9 mouse cellular contexts compared by ENCODE assay signal in the genomic region with DNA sequence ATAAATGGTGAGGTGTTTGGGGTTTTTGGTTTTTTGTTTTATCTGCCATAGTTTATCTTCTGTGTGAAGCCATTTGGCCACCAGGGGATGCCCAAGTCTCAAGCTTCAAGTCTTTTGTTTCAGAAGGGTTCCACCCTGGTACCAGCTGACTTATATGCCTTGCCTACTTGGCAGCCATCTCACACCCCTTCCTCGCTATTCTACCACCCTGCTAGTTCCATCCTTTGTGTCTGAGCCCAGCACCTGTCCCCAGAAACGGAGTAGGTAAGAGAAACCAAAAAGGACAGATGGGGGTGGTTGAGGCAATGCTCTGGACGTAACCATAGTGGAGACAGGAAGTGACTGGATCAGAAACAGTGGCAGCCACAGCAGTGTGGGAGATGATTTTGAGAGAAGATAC. TPM values are rescaled to one million over a fixed set of nuclear protein-coding genes. Genes with fewer than 3 reads are reported as not detected.
DNase-seq lines count a peak whose midpoint lies in the region.
"Had no signal": no experiment of that assay in that cellular context is flagged by ENCODE, and none has a peak within 500 bp of the region (broad histone marks: within the 10 kb centered on the region; RNA-seq: fewer than 3 reads in every experiment).

No protein-coding gene starts in this region.

- H3K4me1 ChIP-seq in megakaryocyte, embryonic 14.5 days: peaks cover 60% of the 10 kb centered on the region

- H3K9me3 ChIP-seq in megakaryocyte, embryonic 14.5 days: no peaks in the 10 kb centered on the region

- peak; percentile 42 to 55 for DNase-seq in cerebellum, adult 18-20 months
- DNase-seq in cerebellum, adult 11-12 months: no peak
- peak; percentile 55 for DNase-seq in layer of hippocampus, adult 11-12 months (ENCODE audit: low spot score)
- DNase-seq in layer of hippocampus, adult 9-10 months (ENCODE audit: low spot score): no peak
- peak; percentile 31 for DNase-seq in c-Kit-positive CD71-positive TER-119-positive erythroid progenitor cells, embryonic 14.5 days (ENCODE audit: low spot score)
- no peak for DNase-seq in Muller cell, postnatal 12 days (ENCODE audit: inconsistent ontology term)
- DNase-seq in gastrocnemius, postnatal 14 days: no peak

- peak overlapping the region; percentile 51 for H3K4me3 ChIP-seq in megakaryocyte, embryonic 14.5 days (replicated peaks)

- peaks cover 52% of the 10 kb centered on the region for H3K36me3 ChIP-seq in megakaryocyte, embryonic 14.5 days (replicated peaks; ENCODE audit: low read length)

- intact Hi-C loops in gastrocnemius, postnatal 14 days (cut with DNase I; ENCODE audit: low total_unique reads): no loop called here

- H3K27me3 ChIP-seq in megakaryocyte, embryonic 14.5 days (replicated peaks): peaks cover 10% of the 10 kb centered on the region

RNA-seq across cellular contexts. Expression of gene Tspan1, which starts 7.5 kb away (rescaled TPM):
- not detected in 2 replicates for polyA plus RNA-seq in megakaryocyte, embryonic 14.5 days (2012; ENCODE audit: insufficient read depth, low replicate concordance)
- not detected for total RNA-seq in gastrocnemius, postnatal 14 days (2021)

RNA-seq across cellular contexts. Expression of gene Lurap1, which starts 8.8 kb away (rescaled TPM):
- 0.93 TPM in 1 of 2 replicates, not detected in the other for polyA plus RNA-seq in megakaryocyte, embryonic 14.5 days (2012; ENCODE audit: insufficient read depth, low replicate concordance)
- 10 to 100 TPM; 10.8 to 13.4 TPM for total RNA-seq in gastrocnemius, postnatal 14 days (2021)

RNA-seq across cellular contexts. Expression of gene 1700042G07Rik, which starts 13.3 kb away (rescaled TPM):
- not detected in 2 replicates for polyA plus RNA-seq in megakaryocyte, embryonic 14.5 days (2012; ENCODE audit: insufficient read depth, low replicate concordance)
- not detected for total RNA-seq in gastrocnemius, postnatal 14 days (2021)
- total RNA-seq: liver, adult 2 months had no signal
- polyA plus RNA-seq: liver, adult 2 months had no signal

RNA-seq across cellular contexts. Expression of gene Gm49337, which starts 13.3 kb away (rescaled TPM):
- polyA plus RNA-seq in megakaryocyte, embryonic 14.5 days (2012; ENCODE audit: insufficient read depth, low replicate concordance): not detected in 2 replicates
- total RNA-seq in gastrocnemius, postnatal 14 days (2021): under 1 TPM in 1 of 2 experiments, not detected in 1; 0.47 TPM
- total RNA-seq: liver, adult 2 months had no signal
- polyA plus RNA-seq: liver, adult 2 months had no signal

RNA-seq across cellular contexts. Expression of gene Pomgnt1, which starts 36.3 kb away (rescaled TPM):
- 1.0 and 6.1 TPM in 2 replicates for polyA plus RNA-seq in megakaryocyte, embryonic 14.5 days (2012; ENCODE audit: insufficient read depth, low replicate concordance)
- total RNA-seq in gastrocnemius, postnatal 14 days (2021): 10 to 100 TPM; 52.0 to 52.2 TPM

Comparison
In these comparisons a context has a peak if more than half of its experiments do, and no peak if none do; other contexts are left out.
1. DNase-seq: peak in cerebellum, adult 18-20 months (2 of 2), layer of hippocampus, adult 11-12 months (single experiment) and c-Kit-positive CD71-positive TER-119-positive erythroid progenitor cells, embryonic 14.5 days (single experiment); none in cerebellum, adult 11-12 months (single experiment), layer of hippocampus, adult 9-10 months (single experiment), Muller cell, postnatal 12 days (single experiment) and gastrocnemius, postnatal 14 days (single experiment).